Mouse (Mus musculus): ENCODE data around the gene Acsm1.
"Not testable (repeated sequence)": the region's sequence is repeated elsewhere in the genome, so short reads cannot be mapped to it uniquely, and the experiment has no call there.

Gene Acsm1

DNA sequence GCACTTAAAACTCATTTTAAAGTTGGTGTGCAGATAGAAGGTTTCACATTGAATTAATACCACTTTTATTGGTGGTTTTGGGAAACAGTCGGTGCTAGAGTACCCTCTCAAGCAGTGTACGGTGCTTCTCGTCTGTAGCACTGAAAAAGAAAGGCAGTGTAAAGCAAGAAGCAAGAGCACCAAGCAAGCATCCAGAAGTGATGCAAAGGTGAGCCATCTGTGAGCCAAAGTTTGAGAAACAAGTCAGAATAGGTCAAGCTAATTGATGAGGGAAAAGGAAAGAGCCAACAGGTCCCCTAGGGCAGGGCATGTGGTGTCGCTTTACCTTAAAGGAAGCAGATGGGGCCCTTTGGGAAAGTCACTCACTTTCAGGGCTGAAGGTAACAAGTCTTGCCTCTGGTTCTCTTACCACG is at the start of gene Acsm1:
Acsm1 (plus strand) TSS at position 363 of the 413 bp plus-strand sequence.
- DNase-seq: no peak

GRCm38 (mm10) chr7:119559789-119560451 is 46.9 kb upstream of the Acsm1 start:
- DNase-seq: no peak

GRCm38 (mm10) chr7:119560452-119560835 is 46.4 kb upstream of the Acsm1 start:
- no peak for DNase-seq

- no peak for DNase-seq
Observed at GRCm38 (mm10) chr7:119561441-119561840, 45.4 kb upstream of the Acsm1 start.

DNA sequence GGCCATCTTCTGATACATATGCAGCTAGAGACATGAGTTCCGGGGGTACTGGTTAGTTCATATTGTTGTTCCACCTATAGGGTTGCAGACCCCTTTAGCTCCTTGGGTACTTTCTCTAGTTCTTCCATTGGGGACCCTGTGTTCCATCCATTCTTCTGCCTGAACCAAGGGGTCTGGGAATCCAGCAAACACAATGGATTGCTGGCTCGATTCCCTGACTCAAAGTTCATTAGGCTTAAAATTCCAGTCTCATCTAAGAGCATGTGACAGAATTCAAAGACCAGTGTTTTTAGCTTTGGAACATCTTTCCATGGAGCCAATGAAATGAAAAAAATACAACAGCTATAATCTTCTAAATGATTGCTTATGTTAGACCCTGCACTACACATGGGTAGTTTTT is 44.4 kb upstream of the Acsm1 start:
- DNase-seq: not testable (repeated sequence)

- no peak for DNase-seq
Observed at GRCm38 (mm10) chr7:119594530-119595107, 12.2 kb upstream of the Acsm1 start.

DNA sequence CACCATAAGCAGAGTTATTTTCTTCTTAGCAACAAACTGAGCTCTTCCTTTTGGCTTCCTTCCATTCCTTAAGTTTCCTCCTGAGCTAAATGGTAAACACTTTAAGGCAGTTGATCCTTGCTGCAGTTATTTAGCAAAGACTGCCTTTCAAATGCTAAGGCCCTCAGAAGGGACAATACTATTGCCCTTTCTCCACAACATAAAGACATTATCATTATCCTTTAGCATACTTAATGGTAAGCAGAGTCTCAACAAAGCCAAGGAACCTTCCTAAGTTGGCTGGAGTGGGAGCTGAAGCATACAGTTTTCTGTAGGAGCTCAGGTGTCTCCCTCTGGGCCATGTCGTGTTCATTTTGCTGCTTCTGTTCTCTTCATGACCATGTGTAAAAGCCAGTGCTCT is 11.5 kb upstream of the Acsm1 start:
- DNase-seq: no peak

DNA sequence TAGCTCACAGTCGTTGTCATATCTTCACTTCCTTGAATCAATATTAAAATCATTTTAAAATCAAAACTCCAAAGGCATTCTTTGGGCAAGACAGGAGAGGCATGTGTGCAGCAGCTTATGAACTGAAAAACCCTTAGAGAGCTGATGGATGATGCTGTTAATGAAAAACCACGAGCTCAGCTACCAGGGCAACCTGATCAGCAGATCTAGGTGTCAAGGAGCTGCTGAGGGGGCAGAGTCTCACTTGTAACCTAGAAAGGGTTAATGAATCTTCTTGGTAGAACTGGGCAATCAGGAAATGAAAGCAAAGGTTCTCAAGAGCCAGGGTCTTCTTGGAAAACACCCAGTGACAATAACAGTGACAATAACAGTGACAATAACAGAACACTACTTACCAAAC is 10.3 kb upstream of the Acsm1 start:
- DNase-seq: no peak

- DNase-seq: no peak
Observed at GRCm38 (mm10) chr7:119601195-119601953, 5.5 kb upstream of the Acsm1 start.

- no peak for DNase-seq
Observed at GRCm38 (mm10) chr7:119601954-119602317, 4.9 kb upstream of the Acsm1 start.

GRCm38 (mm10) chr7:119604903-119605483 is 1.8 kb upstream of the Acsm1 start:
- no peak for DNase-seq

DNA sequence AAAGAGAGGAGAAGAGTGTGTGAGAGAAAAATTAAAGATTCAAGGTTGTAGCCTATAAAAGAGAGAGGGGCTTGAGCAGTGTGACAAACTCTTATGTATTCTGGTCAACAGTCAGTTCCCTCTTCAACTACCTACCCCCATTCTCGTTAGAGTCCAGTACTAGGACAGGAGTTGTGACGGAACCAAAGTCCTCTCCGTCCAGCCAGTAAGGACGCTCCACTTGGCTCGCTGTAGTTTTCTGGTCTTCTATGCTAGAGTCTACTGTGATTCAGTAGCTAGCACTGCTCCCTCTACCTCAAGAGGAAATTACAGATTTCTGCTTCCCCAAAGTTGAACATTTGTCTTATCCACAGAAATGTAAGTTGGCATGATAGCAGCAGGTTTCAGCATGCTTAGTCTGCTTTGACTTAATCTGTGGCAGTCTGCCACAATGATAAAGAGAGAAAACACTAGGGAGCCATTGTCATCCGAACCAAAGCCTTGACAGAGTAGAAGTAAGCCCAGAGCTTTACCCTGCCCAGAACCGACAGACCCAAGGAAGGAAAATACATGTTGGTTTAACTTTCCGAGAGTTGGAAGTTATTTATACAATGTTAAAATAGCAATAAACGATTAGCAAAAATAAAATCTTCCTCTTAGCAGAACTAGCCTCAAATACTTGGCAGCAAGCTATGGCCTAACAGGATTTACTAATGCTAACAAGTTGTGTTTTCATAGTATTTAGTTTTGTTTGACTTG is 731 bp upstream of the Acsm1 start:
- no peak for DNase-seq

- DNase-seq: no peak
Observed at GRCm38 (mm10) chr7:119607796-119608515, 1.1 kb downstream of the Acsm1 start.

DNA sequence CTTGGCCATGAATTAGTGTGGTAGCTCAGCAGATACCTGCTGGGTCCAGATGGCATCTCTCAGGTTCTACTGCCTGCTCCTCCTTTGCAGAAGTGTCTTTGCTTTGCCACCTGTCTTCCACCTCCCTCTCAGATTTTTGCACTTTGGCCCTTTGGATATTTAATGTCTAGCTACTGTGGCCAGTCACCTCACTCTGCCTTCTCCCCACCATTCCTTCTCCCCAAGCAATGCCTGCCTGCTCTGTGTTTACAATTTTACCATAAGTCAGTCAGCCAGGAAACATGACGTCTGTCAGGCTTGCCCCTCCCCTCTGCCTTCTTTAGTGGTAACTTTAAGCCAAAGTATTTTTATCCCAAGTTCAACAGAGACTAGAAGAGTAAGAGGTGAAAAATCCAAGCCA is 9.7 kb downstream of the Acsm1 start:
- DNase-seq: no peak

- no peak for DNase-seq
Observed at GRCm38 (mm10) chr7:119617593-119617992, 10.8 kb downstream of the Acsm1 start.

DNA sequence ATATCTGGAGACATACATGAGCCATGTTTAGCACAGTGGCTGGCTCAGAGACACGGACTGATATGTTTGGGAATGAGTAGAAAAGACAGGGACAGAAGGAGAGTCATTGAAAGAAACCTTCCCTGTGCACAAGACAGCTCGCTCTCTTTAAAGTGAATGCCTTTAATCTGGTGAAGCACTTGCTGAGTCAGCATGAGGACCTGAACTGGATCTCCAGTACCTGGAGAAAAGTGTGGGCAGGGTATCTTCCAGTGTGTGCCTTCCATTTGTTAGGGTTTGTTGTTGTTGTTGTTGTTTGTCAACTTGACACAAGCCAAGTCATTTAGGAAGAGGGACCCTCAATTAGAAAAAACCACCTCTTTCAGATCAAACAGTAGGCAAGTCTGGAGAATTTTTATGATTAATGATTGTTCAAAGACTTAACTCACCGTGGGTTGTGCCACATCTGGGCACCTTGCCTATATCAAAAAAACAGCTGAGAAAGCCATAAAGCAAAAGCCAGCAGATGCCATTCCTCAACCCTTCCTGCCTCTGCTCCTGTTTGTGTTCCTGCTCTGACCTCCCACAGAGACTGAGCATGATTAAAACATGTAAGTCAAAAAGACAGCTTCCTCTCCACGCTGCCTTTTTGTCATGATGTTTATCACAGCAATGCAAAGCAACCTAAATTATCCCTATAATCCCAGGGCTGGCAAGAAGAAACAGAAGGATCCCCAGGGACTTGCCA is 11.5 kb downstream of the Acsm1 start:
- DNase-seq: no peak

- no peak for DNase-seq
Observed at GRCm38 (mm10) chr7:119620157-119620556, 13.3 kb downstream of the Acsm1 start.

DNA sequence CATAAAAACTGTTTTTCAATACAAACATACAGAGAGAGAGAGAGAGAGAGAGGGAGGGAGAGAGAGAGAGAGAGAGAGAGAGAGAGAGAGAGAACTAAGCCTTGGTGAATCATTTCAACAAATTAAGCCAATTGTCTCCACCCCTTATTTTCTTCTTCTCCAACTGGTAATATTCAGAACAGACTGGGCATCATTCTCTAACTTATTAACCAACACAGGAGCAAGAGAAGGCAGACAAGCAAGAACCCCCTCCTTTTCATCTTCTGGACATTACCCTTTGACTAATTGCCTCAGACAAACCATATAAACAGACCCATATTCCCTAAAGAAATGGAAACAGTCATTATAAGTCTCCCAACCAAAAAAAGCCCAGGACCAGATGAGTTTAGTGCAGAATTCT is 31.9 kb downstream of the Acsm1 start:
- no peak for DNase-seq

- DNase-seq: no peak
Observed at GRCm38 (mm10) chr7:119642307-119642706, 35.5 kb downstream of the Acsm1 start.

- no peak for DNase-seq
Observed at GRCm38 (mm10) chr7:119667893-119668292, 61.1 kb downstream of the Acsm1 start.

DNA sequence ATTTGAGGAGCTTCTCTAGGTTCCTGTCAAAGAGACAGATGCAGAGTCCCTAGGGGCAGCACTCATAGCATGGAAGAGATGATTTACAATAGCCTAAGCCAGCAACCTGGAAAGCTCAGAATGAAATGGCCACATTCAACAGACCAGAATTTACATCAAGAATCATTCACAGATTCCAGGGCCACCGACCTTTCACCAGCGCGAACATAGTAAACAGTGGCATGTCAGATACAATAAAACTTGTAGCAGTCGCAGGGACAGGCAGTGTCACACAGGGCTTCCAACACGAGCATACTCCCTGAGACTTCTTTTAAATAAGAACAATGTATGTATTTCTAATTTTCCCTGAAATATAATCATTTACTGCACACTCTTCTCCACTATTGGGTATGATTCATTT is 63.6 kb downstream of the Acsm1 start:
- DNase-seq: no peak

DNA sequence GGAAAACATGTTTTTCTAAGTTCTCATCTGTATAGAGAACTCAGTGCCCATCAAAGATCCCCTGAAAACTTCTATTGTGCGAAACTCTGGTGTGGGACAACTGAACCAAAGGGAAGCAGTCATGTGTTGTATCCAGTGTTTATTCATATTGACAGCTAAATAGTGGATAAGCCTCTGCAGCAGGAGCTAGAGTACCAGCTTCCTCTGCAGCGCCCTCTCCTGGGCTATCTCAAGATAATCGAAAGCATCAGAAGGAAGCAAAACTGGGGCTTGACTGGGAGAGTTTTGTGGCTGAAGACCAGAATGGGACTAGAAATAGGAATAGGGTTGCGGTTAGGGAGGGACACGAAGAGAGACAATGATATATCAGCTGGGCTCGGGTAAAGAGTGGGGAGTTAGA is 64.1 kb downstream of the Acsm1 start:
- DNase-seq: no peak

Data from cerebellum, adult 9-10 months (tissue).